Mouse (Mus musculus): ENCODE data around the gene Mcu.

Gene Mcu

GRCm38 (mm10) chr10:59616522-59616921 lies at the start of gene Mcu:
TSS of gene Mcu (minus strand) at chr10:59616692.
- DNase-seq = peak; percentile 98

- no peak for DNase-seq
Measured at GRCm38 (mm10) chr10:59665503-59666291, 49.2 kb upstream of the Mcu start.

- DNase-seq = no peak
Measured at GRCm38 (mm10) chr10:59664765-59665164, 48.3 kb upstream of the Mcu start.

GRCm38 (mm10) chr10:59656799-59657198 lies 40.3 kb upstream of the Mcu start:
- no peak for DNase-seq

GRCm38 (mm10) chr10:59646821-59647378 lies 30.4 kb upstream of the Mcu start:
- DNase-seq = no peak

- no peak for DNase-seq
Measured at GRCm38 (mm10) chr10:59645153-59645552, 28.7 kb upstream of the Mcu start.

GRCm38 (mm10) chr10:59644710-59645109 lies 28.2 kb upstream of the Mcu start:
- DNase-seq = no peak

DNA sequence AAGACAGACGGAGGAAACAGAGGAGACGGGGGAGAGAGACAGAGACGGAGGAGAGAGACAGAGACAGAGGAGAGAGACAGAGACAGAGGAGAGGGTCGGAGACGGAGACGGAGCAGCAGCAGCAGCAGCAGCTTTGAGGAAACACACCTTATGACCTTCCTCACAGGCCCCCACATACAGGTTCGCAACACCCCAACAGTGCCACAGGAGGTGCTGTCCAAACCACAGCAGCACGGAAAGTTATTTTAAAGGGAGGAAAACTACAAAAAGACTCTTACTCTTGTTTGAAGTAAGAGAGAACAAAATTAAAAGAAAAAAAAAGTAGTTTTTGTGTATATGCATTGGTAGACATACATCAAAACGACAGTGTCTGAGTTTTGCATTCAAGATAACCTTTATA lies 27.2 kb upstream of the Mcu start:
- no peak for DNase-seq

- no peak for DNase-seq
Measured at GRCm38 (mm10) chr10:59642659-59643377, 26.3 kb upstream of the Mcu start.

DNA sequence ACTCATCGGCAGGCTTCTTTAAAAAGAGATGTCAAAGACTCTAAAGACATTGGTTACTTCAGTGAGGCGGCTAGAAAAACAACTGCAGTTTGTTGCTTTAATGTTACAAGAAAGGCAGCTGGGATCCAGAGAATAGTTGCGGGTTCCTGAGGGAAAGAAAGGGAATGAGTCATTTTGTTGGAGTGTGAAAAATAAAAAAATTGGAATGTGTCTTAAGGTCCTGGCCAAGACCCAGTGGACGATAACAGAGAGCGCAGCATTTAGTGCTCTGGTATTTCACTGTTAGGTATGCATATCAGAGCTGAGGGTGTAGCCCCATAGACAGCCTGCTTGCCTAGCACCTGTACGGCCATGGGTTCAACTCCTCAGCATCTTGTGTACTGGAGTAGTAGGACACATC lies 22.1 kb upstream of the Mcu start:
- no peak for DNase-seq

- no peak for DNase-seq
Measured at GRCm38 (mm10) chr10:59637596-59638124, 21.2 kb upstream of the Mcu start.

DNA sequence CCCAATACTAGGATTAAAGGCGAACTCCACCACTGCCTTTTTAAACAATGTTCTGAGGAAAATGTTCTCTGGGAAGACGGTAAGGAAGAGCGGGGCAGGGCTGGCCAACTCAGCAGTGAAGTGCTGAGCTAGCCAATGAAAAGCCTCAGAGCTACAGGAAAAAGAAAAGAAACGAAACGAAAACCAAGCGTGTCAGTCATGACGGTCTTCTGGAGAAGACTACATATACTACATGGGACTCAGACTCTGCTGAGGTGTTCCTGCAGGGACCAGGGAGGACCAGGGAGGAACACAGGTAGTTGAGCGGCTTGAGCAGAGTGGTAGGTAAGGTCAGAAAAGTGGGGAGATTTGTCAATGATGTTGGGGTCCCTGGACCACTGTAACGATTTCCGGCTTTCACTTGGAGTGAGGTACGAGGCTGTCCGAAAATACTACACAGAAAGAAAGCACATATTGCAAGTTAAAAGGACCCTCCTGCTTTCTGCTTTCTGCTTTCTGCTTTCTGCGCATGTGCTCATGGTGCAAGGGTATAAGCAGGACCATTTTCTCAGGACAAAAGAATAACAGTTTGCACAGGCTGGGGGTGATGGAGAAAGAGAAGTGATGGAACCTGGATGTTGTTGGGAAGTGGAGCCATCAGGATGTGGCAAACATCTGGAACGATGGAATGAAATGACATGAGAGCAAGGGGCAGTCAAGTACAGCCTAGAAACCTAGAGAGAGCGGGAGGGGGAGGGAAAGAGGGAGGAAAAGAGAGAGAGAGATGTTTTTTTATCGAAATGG lies 20.4 kb upstream of the Mcu start:
- DNase-seq = no peak

DNA sequence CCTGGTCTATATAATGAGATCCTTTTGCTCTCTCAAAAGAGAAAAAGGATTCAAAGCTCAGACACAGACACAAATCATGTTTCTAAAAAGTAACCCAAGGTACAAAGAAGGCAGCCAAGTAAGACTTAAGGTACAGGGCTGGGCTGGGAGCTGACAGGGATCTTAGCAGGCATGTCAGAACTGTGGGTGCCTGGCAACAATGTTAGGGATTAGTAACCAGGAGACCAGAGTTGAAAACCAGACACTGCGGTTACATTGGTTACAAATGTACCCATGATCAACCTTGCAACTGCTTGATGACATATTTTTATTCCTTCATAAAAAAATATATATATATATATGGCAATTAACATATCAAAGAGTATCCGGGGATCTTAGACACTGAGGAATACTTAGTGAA lies 19.6 kb upstream of the Mcu start:
- DNase-seq = no peak

DNA sequence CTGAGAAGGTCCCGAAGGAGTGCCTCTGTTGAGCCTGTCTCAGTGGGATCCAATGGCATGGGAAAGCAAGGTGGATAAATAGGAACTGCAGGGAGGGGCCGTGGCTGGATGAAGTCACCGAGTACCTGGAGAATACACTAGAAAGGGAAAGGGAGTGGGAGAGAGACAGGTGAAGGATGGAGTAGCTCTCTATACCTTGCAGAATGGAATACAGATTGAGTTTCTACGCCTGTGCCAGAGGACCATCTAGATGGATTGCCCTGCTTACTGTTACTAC lies 13.0 kb upstream of the Mcu start:
- no peak for DNase-seq

DNA sequence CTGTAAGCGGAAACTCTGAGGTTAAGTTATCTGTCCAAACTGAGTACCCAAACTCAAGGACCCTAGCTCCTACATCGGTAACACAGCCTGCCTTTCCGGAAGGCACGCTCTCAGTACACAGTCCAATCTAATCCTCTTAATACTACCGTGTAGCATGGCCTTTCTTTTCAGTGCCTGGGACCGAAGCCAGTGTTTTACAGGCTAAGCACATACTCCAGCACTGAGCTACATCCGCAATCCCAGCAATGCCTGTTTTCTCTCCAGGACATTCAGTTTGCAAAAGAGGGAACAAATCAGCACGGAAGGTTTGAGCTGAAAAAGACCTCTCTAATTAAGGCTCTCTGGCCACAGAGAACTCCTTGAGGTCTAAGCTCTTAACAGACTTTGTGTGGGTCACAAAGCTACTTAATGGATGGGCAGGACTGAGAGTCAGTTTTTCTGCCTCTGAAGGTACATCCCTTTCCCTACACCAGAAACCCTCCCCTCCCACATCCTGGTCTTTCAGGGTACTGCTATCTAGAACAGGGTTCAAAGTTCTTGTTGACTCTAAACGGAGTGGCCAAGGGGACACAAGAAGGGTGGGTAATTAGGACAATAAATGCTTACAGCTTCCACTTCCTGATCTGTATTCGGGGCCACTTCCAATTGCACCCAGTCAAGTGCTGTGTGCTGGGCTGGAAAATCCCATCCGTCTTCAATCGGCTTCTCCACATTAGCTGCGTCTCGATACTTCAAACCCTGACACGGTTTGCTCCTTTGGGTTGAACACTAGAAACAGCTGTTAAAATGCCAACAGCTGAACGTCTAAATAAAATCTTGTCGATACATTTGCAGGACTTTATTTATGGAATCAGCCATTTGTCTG lies 12.4 kb upstream of the Mcu start:
- no peak for DNase-seq

- no peak for DNase-seq
Measured at GRCm38 (mm10) chr10:59623496-59623895, 7.0 kb upstream of the Mcu start.

DNA sequence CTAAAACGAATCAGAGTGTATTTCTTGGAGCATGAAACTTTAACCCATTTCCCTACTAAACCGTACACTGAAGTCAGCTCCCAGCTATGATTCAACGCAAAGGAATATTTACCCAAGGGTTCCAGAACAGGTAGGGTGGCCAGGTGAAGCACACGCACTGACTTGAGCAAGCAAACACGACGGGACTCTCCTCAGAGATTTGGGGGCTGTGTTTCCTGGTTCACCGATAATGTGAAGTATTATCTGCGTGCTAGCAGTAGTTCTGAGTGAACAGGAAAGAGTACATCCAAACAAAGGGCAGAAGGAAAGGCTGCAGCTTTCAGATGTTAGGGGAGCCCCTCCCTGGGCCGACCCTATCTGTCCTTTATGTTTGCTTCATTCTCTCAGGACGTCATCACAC lies 4.9 kb upstream of the Mcu start:
- no peak for DNase-seq

DNA sequence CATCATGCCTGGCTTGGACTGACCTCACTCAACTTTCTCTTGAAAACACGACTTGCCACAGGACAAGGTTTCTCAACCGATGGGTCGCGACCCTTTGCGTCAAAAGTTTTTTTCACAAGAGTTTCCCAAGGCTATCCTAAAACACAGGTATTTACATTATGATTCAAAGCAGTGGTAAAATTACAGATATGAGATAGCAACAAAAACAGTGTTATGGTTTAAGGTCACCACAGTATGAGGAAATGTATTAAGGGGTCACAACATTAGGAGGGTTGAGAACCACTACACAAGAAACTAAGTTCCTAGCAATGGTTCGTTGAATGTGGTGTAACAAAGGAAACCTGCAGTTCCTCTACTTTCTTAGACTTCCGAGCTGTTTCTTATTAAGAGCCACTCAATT lies 1.3 kb upstream of the Mcu start:
- no peak for DNase-seq

DNA sequence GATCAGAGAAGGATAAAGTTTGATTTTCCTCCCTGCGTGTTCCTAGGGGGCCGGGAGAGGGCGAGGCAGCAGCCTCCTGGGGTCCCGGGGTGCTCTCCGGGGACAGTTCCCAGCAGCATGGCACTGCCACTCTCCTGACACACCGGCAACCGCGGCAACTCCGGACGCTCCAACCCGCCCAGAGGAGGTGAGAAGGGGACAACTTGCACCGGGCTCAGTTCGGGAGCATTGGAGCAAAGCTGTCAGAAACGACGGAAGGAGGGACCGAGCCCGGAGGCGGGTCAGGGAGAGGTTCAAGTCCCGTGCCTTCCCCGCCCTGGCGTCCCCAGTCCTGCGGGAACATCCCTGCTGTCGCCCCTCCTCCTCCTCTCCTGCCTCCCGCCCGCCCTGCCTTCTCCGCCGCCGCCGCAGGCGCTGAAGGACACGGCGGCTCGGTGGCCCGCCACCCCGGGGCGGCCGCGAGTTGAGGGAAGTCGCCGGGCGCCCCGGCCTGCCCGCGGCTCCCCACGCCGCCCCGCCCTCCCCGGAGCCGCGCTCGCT lies 441 bp downstream of the Mcu start, which contains the start of gene Gm10322:
Gene Gm10322 (plus strand): TSS at position 83 of the 540 bp plus-strand sequence.
- DNase-seq = peak; percentile 80

DNA sequence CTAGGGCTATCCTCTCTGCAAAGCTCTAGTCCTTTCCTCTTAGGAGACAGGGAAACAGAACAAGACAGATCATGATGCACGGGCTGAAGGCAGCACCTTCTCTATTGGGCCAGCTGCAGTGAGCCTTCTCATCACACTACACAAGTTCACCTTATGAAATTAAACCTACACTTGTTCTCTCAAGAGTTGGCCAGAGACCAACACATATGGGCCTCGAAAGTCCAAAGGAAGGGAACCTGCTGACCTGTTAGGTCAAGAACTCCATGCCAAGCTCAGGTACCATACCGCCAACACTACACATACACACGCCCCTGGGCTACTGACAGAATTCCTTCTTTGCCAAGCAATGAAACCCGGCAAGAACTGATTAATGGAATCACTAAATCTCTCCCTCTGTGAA lies 1.1 kb downstream of the Mcu start:
- no peak for DNase-seq

GRCm38 (mm10) chr10:59614141-59614540 lies 2.4 kb downstream of the Mcu start:
- no peak for DNase-seq

- no peak for DNase-seq
Measured at GRCm38 (mm10) chr10:59613276-59613675, 3.2 kb downstream of the Mcu start.

All from kidney, postnatal 14 days (tissue).